Mouse (Mus musculus) hindbrain, embryonic 16.5 days (tissue): ENCODE results near the gene Cd93. TPM values are rescaled to one million over a fixed set of nuclear protein-coding genes. Genes with fewer than 3 reads are reported as not detected.

Source experiments
- ATAC-seq: fragments of 200-750 bp; cut with Nextera tagmentation; 2 replicates; pipeline ENCODE4 v1.8.0; 2017; ENCODE audit warnings: moderate TSS enrichment, moderate library complexity
- H3K27ac ChIP-seq: fragments of 300-500 bp; sonication (generic); 2 replicates; pipeline ENCODE4 v1.5.1; 2014; ENCODE audit warnings: low read depth, mild to moderate bottlenecking, control low read depth, low read length, moderate library complexity
- H3K27me3 ChIP-seq: fragments of 300-500 bp; sonication (generic); replicated peaks from 2 replicates; pipeline ENCODE4 v1.6.1; 2014; ENCODE audit warnings: low read length; ENCODE audit not compliant: control insufficient read depth, insufficient read depth
- H3K36me3 ChIP-seq: fragments of 300-500 bp; sonication (generic); 2 replicates; pipeline ENCODE4 v1.6.1; 2014; ENCODE audit warnings: mild to moderate bottlenecking, low read length, moderate library complexity, mixed read lengths; ENCODE audit not compliant: control insufficient read depth, insufficient read depth
- H3K4me1 ChIP-seq: fragments of 300-500 bp; sonication (generic); 2 replicates; pipeline ENCODE4 v1.6.1; 2014; ENCODE audit warnings: low read depth, low read length; ENCODE audit not compliant: control insufficient read depth, insufficient read depth
- H3K4me2 ChIP-seq: fragments of 300-500 bp; sonication (generic); 2 replicates; pipeline ENCODE4 v1.6.1; 2014; ENCODE audit warnings: mild to moderate bottlenecking, low read length, control low read depth, moderate library complexity
- H3K4me3 ChIP-seq: fragments of 300-500 bp; sonication (generic); 2 replicates; pipeline ENCODE4 v1.5.1; 2014; ENCODE audit warnings: mild to moderate bottlenecking, low read length, control low read depth, moderate library complexity
- H3K9ac ChIP-seq: fragments of 300-500 bp; sonication (generic); 2 replicates; pipeline ENCODE4 v1.6.1; 2014; ENCODE audit warnings: low read depth, mild to moderate bottlenecking, control low read depth, low read length, moderate library complexity
- H3K9me3 ChIP-seq: fragments of 300-500 bp; sonication (generic); 2 replicates; pipeline ENCODE4 v1.6.1; 2014; ENCODE audit warnings: mild to moderate bottlenecking, low read length, moderate library complexity; ENCODE audit not compliant: control insufficient read depth
- WGBS: fragments of 180-500 bp; shearing (Covaris S2); extraction: QIAGEN DNeasy Blood & Tissue Kit; methylation state at CpG from one replicate; pipeline ENCODE4 v1.1.7; 2014; 5-methylcytosine and 5-hydroxymethylcytosine counted together
- polyA plus RNA-seq: library from polyadenylated mRNA; unstranded; fragments of >200 nt; fragmentation: Nextera tagmentation; extraction: Ambion mirVana; gene quantifications from 2 replicates; pipeline ENCODE4 v1.2.1, GENCODE M21; 2015

Cd93 gene
- polyA plus RNA-seq, 1 experiment from 2014 or later: 7.0 TPM

DNA sequence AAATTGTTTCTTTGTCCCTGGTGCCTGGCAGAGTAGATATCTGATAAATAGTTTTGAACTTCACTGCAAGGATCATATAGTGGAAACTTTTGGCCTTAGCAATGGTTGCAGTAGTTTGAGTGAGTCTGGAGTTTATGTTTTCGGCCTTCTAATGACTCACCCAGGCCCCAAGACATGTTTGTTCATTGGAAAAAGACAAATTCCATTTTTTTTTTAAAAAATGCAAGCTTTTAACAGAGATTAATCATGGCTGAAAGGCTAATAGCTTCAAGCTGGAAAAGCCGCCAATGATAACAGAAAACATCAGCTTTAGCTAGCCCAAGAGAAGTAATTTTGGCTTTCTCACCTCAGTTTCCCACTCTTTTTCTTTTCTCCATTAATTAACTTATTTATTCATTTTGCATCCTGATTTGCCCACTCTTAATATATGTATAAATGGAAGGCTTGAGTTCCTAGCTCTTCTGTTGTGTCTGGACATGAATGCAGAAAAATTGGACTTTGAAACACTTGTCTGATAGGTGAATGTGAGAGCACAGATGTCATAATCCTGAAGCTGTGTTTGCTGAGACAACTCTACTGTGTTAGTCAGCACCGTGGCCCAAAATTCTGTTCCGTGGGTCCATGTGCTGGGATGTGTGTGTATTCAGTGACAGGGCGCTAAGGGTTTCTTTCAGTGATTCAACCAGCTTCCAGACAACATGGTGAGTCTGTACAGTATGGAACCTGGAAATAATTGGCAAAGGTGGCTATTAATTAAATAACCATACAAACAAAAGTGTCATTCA is 44.3 kb downstream of the Cd93 start:
- Histone ChIP-seq H3K9ac (no peak overlapping the region), H3K4me1 (peaks cover 4% of the 10 kb centered on the region), H3K27ac (no peak overlapping the region), H3K36me3 (no peaks in the 10 kb centered on the region), H3K4me2 (no peak overlapping the region), H3K9me3 (no peaks in the 10 kb centered on the region), H3K4me3 (no peak overlapping the region), H3K27me3 (0 out of 2 replicates have a peak, but pooled peaks cover 2% of the 10 kb centered on the region)
- WGBS: 94% methylated on average over 5 of the region's 5 CpGs
- ATAC-seq: no peak

DNA sequence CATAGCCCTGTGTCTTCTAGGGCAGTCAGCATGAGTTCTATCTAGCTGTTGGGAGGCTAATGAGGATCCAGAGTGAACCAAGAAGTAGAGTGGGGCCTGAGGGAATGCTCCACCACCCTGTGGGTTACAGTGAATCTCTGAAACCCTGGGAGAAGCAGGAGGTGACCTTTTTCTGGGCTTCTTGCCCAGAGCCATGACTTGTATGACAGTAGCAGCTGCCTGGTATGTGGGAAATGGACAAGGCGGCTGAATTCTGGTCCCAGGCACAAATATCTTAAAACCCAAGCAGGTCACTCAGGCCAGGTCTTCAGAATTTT is 45.6 kb downstream of the Cd93 start:
- no peak overlapping the region for H3K4me2 ChIP-seq
- H3K27me3 ChIP-seq: 0 out of 2 replicates have a peak, but pooled peaks cover 6% of the 10 kb centered on the region
- peaks cover 4% of the 10 kb centered on the region for H3K4me1 ChIP-seq
- no peaks in the 10 kb centered on the region for H3K36me3 ChIP-seq
- WGBS: 79% methylated on average over 1 of the region's 1 CpGs
- H3K27ac ChIP-seq: no peak overlapping the region
- no peaks in the 10 kb centered on the region for H3K9me3 ChIP-seq
- H3K4me3 ChIP-seq: no peak overlapping the region
- H3K9ac ChIP-seq: no peak overlapping the region
- no peak for ATAC-seq

DNA sequence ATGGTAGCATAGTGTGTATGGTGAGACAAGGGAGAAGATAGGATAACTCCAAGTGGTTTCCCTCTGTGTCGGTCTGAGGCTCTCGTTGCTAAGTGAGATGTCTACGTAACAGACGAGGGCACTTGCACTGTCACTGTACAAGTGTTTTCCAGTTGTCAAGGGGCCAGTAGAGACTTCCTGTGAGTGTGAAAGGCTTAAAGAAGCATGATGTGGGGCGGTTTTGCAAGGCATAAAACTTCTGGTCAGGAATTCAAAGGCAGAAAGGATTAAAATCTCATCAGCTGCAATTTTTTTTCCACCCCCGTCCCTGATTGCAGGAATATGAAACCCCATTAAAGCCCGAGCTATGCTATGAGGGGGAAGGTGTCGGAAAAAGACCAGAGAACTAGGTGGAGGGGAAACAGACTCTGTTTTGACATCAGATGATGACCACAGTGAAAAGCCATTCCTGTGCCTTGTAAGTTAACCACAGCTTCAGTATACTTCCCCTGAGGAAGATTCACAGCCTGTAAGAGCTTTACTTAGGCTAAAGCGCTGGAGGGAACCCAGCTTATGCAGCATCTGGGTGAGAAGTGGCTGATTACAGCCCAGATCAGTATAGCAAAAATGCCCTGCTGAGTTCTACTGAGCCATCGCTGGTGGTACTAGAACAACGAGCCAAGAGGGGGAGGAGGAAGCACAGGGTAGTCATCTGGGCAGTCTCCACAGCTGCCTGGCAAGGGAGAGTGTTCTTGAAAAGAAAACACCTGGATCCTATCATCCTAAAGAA is 46.2 kb downstream of the Cd93 start:
- H3K27ac ChIP-seq: no peak overlapping the region
- H3K9me3 ChIP-seq: no peaks in the 10 kb centered on the region
- H3K27me3 ChIP-seq: 0 out of 2 replicates have a peak, but pooled peaks cover 6% of the 10 kb centered on the region
- H3K9ac ChIP-seq: no peak overlapping the region
- no peaks in the 10 kb centered on the region for H3K36me3 ChIP-seq
- peak overlapping the region; percentile 92 for H3K4me2 ChIP-seq
- 68% methylated on average over 11 of the region's 11 CpGs for WGBS
- H3K4me3 ChIP-seq: no peak overlapping the region
- ATAC-seq: no peak
- H3K4me1 ChIP-seq: peaks cover 4% of the 10 kb centered on the region

- peak overlapping the region; percentile 56 for H3K4me3 ChIP-seq
- H3K27me3 ChIP-seq: 0 out of 2 replicates have a peak, but pooled peaks cover 6% of the 10 kb centered on the region
- H3K27ac ChIP-seq: no peak overlapping the region
- no peaks in the 10 kb centered on the region for H3K9me3 ChIP-seq
- no peak overlapping the region for H3K9ac ChIP-seq
- peak overlapping the region; percentile 92 for H3K4me2 ChIP-seq
- no peaks in the 10 kb centered on the region for H3K36me3 ChIP-seq
- WGBS: 74% methylated on average over 10 of the region's 10 CpGs
- no peak; the same call in 1 of the 2 replicates for ATAC-seq
- H3K4me1 ChIP-seq: peaks cover 4% of the 10 kb centered on the region
Observed at GRCm38 (mm10) chr2:148396209-148396608, 47.2 kb downstream of the Cd93 start.

- H3K4me1 ChIP-seq: peaks cover 4% of the 10 kb centered on the region
- H3K9me3 ChIP-seq: no peaks in the 10 kb centered on the region
- H3K4me3 ChIP-seq: peak within 1 kb of the TSS; percentile 56
- peak within 1 kb of the TSS; percentile 92 for H3K4me2 ChIP-seq
- peak; percentile 91 for ATAC-seq
- H3K27me3 ChIP-seq: 0 out of 2 replicates have a peak, but pooled peaks cover 6% of the 10 kb centered on the region
- peak within 1 kb of the TSS; percentile 72 for H3K9ac ChIP-seq
- H3K27ac ChIP-seq: no peak within 1 kb of the TSS
- H3K36me3 ChIP-seq: no peaks in the 10 kb centered on the region
- WGBS: 4% methylated on average over 83 of the region's 83 CpGs
Observed at GRCm38 (mm10) chr2:148395131-148396051, 48.0 kb downstream of the Cd93 start, which contains the start of gene Sstr4. Sstr4 (plus strand) TSS chr2:148395344.

GRCm38 (mm10) chr2:148393846-148394245 is 49.5 kb downstream of the Cd93 start:
- H3K4me2 ChIP-seq: no peak overlapping the region
- H3K27me3 ChIP-seq: 0 out of 2 replicates have a peak, but pooled peaks cover 6% of the 10 kb centered on the region
- H3K27ac ChIP-seq: no peak overlapping the region
- peaks cover 4% of the 10 kb centered on the region for H3K4me1 ChIP-seq
- no peaks in the 10 kb centered on the region for H3K9me3 ChIP-seq
- H3K9ac ChIP-seq: no peak overlapping the region
- H3K36me3 ChIP-seq: no peaks in the 10 kb centered on the region
- no peak overlapping the region for H3K4me3 ChIP-seq
- no peak for ATAC-seq

DNA sequence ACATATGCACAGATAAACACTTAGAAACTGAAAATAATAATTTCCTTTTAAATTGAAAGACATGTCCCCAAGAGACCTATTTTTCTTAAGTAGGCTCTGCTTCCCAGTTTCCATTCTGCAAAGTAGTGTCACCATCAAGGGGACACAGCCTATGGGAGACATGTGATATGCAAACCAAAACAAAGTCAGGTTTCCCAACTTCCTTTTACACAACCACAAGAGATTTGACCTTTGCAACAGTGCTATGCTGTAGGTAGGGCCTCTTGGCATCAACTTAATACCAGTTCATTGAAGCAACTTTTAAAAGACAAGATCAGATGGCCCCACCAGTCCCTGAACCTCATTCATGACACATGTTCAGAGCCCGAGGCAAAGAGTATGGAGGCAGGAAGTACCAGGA is 50.2 kb downstream of the Cd93 start:
- H3K27ac ChIP-seq: no peak overlapping the region
- no peaks in the 10 kb centered on the region for H3K36me3 ChIP-seq
- WGBS: 79% methylated on average over 1 of the region's 1 CpGs
- H3K9ac ChIP-seq: no peak overlapping the region
- 0 out of 2 replicates have a peak, but pooled peaks cover 6% of the 10 kb centered on the region for H3K27me3 ChIP-seq
- no peaks in the 10 kb centered on the region for H3K9me3 ChIP-seq
- H3K4me1 ChIP-seq: peaks cover 4% of the 10 kb centered on the region
- H3K4me2 ChIP-seq: no peak overlapping the region
- H3K4me3 ChIP-seq: no peak overlapping the region
- ATAC-seq: no peak

GRCm38 (mm10) chr2:148387652-148388581 is 55.4 kb downstream of the Cd93 start:
- Histone ChIP-seq H3K4me3 (no peak overlapping the region), H3K9ac (no peak overlapping the region), H3K27me3 (no peaks in the 10 kb centered on the region), H3K9me3 (no peaks in the 10 kb centered on the region), H3K4me1 (no peaks in the 10 kb centered on the region), H3K36me3 (no peaks in the 10 kb centered on the region), H3K4me2 (no peak overlapping the region), H3K27ac (no peak overlapping the region)
- no peak for ATAC-seq
- 77% methylated on average over 6 of the region's 6 CpGs for WGBS
